Mouse (Mus musculus) right cerebral cortex, postnatal 25 days (tissue): ENCODE data around the gene Pou6f1.

Source experiments
- DNase-seq: peaks from one replicate; pipeline ENCODE4 v3.0.0; 2022

Pou6f1 gene

DNA sequence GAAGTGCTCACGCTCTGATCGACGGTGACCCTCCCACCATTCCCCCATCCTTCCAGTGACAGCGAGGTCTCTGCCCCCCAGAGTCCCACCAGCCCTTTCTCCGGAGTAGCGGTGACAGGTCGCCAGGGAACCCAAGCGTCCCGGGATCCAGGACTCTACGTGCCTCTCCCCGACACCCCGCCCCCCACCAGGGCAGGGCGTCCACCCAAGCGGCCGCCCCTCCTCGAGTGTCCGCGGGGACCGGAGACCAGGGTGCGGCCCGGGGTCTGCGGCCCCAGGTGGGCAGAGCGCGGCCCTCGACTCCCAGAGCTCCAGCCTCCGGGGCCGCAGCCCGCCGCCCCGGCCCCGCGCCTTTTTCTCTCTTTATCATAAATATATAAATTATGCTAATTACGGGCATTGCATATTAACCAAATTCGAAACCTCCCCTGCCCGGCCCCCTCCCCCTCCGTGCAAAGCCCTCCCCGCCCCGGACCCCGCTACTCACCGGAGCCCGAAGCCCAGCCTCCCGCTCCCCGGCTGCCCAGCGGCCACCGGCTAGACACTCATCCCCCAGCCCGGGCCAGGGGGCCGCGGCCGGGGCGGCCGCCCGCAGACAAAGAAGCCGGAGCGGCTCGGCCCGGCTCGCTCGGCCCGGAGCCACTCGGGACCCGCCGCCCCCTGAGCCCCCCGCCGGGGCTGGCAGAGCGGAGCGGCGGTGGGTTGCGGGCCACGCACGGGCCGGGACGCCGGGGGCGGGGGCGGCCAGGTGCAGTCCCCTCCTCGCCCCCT is at the start of gene Pou6f1:
Pou6f1 (minus strand) TSS at position 709 of the 771 bp plus-strand sequence.
- DNase-seq = peak; percentile 45

DNA sequence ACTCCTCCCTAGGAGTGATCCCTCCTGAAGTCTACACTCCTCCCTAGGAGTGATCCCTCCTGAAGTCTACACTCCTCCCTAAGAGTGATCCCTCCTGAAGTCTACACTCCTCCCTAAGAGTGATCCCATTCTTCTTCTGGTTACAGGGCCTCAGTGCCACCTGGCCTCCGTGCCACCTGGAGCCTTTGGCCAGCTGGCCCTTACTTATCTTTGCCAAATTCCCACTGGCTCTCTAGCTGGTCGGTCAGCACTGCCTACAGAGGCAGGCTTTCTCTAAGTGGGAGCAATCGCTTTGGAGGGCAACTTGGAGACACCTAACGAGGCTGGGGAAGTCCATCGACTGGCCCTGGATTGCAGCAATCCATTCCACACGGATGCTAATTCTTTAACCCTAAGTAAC is 46.4 kb upstream of the Pou6f1 start:
- no peak for DNase-seq

DNA sequence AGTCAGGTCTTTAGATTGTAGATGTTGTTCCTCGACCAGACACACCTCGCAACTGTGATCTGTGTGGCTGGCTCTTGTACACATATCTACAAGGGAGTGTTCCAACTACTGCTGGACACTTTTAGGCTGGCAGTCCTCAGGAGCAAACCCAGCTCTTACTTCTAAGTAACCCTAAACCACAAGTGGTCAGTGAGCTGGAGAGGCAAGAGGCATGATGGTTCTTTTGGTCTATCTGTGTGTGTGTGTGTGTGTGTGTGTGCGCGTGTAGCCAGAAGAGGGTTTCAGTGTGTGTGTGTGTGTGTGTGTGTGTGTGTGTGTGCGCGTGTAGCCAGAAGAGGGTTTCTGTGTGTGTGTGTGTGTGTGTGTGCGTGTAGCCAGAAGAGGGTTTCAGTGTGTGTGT is 42.7 kb upstream of the Pou6f1 start:
- no peak for DNase-seq

DNA sequence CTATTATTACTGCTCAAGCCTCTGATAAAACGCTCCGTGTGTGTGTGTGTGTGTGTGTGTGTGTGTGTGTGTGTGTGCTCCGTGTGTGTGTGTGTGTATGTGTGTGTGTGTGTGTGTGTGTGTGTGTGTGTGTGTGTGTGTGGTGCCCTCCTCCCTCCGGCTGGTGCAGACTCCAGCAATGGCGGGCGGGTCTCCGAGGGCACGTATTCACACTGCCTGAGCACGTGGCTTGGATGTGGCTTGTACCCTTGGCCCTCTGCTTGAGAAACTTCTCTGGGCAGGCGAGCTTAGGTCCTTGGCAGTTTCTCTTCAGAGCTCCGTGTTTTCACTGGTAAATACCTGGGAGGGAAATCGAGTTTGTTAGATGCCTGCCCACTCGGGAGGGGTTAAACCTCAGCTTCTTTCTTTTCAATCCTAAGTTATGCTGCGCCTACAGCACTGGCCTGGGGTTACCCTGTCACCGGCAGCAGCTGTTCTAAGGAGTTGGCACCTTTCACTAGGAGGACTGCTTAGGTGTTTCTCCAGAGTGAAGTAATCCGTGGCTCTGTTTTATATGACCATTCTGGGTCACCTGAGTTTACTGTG is 41.5 kb upstream of the Pou6f1 start:
- DNase-seq = no peak

DNA sequence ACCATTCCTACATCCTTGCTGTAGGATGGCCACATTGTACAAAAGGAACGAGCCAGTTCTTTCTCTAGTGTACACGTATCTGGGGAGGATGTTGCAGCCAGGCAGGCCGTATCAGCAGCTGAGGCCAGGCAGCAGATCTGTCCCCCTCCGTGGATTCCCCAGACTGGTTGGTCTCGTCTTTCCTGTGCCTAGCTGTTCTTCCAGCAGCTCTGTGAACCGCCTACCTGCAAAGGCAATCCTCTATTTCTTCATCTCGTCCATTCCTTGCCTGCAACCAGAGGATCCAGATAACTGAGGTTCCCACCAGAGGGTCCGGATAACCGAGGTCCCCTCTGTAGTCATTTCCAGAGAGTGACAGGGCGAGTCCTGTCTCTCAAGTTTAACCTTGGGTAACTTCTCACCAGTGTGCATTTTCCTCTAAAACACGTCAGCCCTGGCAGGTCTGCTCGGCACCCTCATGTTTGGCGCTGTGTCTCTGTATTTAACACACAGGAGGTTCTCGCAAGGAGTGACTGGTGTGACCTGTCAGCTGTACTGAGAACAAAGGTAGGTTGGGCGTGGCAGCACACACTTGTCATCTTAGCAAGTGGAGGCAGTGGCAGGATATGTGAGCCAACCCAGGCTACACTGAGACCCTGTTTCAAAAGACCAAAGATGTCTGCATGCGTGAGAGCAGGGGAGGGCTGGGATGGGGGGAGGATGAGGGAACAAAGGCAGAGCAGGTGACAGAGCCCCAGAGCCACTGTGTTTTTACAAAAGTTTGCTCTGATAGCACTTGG is 40.4 kb upstream of the Pou6f1 start:
- DNase-seq = no peak

DNA sequence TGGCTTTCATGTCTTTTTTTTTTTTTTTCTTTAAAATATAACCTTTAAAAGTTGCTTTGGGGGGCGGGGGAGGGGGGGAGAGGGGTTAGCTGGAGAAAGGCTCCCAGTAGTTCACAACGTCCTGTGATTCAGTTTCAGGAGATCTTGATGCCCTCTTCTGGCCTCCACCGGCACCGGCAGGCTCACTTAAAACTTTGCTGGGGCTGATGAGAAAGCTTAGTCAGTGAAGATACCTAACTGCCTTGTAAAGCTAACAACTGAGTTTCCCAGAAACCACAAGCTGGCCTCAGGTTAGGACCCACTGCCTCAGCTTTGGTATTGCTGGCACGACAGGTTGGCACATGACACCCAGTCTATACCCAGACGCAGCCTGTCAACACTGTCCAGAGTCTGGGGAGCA is 37.9 kb upstream of the Pou6f1 start:
- DNase-seq = no peak

DNA sequence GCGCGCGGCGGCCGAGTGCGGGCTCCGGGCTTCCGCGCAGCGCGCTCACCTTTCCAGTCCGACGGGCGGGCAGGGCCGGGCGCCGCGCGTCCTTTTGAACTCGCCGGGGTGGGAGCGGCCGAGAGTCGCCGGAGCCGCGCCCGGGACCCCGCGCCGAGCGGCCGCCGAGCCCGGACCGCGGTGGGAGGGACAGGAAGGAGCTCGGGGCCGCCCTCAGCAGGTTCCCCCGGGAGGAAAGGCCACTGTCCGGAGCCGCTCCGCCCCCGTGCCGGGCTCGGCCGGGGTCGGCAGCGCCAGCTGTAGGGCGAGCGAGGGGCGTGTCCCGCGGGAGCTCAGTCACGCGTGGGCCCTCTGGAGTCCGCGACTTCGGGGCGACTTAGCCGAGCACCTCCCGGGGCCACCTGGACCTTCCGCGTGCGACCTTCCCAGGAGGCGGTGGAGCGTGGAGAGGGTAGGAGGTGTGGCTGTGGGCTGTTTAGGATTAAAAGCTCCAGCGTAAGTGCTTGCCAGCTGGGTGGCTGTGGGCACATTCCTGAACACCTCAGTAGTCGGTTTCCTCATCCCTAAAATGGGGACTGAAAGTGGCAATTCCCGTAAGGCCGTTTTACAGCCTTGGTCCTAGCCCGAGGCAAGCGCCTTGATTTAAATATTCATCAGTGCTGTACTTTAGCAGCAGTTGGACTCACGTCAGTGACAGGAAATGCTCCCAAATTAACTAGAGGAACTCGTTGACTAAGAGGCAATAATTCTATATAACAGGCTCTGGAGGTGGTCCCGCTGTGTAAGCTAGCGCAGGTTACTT is 37.1 kb upstream of the Pou6f1 start, which contains the start of gene Smagp:
Smagp (minus strand) TSS at position 241 of the 802 bp plus-strand sequence.
- DNase-seq = no peak

DNA sequence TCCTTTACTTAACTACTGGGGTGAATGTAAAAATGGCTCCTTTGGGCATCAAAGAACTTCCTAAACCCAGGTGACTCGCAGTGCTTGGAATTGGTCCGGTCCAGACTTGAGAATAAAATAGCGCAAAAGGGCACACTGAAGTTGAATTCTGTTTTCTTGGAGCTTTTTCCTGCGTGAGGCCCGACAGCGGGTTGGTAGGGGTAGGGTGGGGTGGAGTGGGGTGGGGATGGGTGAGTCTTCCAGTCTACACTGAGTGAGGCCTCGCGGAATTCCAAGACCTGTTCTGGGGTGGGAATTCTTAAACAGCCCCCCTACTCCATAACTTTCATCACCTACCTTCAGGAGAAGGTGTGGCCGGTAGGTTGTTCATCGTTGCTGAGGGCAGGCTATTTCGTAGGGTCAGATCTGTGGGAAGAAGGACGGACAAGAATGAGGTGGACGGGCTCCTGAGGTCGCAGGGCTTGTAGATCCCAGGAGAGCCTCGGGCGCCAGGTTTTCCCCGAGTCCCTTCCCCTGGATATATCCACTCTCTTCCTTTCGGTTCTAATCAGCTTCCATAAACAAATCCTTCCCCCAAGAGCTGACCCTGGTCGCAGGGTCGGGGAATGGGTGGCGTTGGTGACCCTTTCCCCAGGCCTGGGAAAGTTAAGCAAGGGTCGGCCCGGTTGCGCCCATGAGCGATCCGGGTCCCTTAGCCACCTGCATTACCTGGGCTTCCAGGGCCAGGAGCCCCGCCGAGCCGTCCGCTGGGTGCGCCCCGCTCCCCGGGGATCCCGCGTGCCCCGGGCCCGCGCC is 36.3 kb upstream of the Pou6f1 start:
- DNase-seq = no peak

DNA sequence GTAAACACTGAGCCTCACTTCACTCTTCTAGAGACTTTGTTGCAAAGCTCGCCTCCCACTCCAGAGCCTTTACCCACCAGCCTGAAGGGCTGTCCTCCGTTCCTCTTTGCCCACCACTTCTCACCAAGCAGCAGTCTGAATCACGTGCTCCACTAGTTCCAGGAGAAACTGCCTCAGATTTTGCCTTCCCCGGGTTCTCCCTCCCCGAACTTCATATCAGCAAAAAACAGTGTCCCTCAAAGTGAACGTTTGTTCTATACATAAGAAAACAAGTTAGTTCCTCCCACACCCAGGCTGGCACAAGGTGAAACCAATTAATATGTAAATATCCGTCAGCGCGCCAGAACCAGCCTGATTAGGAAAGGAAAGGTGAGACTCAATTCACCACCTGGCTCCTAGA is 35.5 kb upstream of the Pou6f1 start:
- DNase-seq = no peak

DNA sequence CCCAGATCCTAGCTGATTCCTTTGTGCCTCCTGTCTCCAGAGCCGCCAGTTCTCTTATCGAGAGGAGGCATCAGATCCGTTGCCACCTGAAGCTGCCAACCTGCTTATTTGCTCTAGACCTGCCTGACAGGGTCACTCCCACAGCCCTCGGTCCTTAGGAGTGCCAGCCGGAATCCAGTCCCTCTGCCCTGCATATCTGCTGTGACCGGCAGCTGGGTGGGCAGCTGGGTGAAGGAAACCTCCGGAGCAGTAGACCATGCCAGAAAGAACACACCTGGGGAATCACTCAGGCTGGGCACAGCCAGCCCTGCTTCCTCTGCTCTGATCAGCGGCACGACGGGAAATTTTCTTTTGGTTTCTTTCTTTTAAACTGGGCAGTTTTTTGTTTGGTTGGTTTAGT is 33.6 kb upstream of the Pou6f1 start:
- DNase-seq = no peak

DNA sequence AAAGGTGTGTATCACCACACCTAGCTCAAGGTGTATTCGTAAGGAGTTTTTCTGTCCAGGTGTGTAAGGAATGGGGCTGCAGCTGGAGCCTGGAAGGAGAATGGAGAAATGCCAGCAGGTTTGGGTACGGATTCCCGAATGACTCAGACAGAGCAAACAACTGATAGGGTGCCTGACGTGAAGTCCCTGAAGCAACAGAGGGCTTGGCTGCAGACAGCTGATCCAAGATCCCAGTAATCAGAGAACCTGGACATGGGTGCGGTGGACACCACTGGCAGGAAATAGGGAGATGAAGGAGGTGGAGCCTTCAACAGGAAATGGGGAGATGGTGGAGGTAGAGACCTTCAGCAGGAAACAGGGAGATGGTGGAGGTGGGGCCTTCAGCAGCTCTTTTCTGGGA is 32.5 kb upstream of the Pou6f1 start:
- DNase-seq = no peak

DNA sequence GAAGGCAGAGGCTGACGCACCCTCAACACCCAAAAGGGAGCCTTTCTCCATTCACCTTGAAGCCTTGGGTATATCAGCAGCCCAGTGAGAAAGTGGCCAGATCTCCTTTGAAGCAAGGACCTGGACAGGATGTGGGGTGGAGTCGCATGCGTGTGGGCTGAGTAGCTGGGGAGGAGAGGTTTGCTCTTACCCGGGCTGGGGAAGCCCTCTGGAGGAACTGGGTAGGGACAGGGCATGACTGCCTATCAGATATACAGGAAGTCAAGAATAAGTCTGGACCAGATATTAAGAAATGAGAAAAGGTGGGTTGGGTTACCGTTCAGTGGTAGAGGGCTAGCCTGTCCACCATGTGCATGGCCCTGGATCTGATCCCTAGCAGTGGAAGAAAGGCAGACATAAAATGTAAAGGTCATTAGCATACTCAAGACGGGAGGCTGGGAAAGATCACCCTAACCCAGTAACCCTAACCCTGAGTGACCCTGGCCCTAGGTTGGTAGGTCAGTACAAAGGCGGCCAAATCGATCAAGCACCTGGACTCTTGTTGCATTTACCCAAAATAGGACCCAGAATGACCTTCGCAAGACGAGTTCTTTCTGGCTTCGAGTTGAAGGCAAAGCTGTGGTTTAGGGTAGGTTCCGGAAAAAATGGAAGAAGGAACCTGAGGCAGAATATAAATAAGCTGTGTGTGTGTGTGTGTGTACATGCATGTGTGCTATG is 31.8 kb upstream of the Pou6f1 start:
- DNase-seq = no peak

DNA sequence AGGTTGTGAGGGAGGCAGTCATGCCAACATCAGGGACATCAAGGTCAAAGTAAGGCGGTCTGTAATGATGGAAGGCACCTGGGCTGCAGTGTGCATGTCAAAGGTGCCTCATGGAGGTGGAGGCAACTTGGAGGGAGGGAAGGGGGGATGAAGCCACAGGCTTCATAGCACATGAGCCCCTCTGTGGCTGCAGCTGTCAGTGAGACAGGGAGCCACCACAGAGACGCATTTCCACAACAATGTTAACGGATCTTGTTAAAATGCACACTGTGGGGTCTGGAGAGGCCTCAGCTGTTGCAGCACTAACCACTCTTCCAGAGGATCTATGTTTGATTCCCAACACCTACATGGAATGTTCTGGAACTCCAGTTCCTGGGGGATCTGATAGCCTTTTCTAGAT is 30.3 kb upstream of the Pou6f1 start:
- no peak for DNase-seq

DNA sequence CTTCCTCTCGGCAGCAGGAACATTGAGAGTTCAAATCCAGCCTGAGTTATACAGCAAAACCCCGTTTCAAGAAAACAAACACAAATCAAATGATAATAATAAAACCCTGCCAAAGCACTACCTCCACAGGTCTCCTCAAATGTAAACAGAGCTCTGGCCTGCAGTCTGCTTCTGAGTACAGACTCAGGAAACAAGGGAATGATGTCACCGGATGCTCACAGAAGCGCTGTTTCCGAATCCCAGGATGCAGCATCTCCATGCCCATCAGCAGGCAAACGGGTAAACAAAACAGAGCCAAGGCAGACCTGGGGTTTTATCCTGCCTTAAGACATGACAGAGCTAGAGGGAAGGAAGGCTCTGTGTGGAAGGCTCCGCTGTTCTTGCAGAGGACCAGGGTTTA is 29.0 kb upstream of the Pou6f1 start:
- DNase-seq = no peak

DNA sequence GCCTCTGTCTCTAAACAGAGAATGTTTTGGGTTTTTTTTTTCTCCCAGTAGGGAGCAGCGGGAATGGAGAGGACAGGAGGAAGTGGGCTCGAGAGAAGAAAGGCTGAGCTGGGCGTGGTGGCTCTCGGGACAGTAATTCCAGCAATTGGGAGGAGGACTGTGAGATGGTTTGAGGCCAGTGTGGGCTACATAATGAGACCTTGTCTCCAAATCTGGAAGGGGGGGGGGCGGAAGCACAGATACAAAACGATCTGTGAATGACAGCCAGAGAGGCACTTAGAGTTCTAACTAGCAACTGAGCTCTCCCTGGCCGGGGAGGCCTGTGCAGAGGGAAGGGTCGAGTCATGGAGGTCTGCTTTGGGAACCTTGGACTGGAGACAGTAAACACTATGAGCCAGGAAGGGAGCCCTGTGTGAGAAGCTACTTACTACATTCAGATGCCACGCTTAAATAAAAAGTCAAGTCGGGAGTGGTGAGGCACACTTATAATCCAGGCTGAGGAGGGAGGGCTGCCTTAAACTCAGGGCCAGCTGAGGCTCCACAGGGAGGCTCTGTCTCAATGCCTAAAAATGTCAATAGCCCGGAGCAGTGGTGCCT is 28.1 kb upstream of the Pou6f1 start:
- DNase-seq = no peak

DNA sequence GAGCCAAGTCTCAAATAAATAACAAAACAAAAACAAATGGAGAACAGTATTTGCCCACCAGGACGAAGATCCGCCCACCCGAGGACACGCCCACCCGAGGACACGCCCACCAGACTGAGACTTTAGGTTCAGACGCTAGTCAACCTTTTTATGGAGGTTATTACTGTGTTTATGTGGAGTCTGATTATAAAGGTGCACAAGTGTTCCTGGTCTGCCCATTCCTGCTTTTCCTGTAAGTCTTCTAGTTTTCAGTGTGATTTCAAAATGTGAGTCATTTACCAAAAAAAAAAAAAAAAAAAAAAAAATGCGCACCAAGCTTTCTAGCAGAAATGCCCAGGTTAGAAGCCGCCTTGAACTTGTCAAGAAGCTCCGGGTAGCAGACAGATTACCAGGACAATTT is 27.5 kb upstream of the Pou6f1 start:
- no peak for DNase-seq

DNA sequence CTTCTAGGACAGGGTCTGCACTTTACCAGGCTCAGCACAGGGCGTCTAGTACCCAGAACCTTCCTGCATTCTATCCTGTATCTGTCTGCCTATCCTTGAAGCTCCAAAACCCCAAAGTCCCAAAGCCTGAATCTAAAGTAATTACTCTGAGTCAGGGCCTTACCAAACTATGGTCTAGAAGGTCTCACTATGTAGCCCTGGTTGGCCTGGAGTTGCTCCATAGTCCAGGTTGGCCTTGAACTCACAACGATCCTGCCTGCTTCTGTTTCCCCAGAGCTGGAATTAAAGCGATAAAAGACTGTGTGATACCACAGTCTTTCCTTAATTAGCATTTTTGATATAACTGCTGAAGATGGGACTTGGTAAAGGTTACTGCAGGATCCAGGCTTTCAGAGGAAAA is 24.7 kb upstream of the Pou6f1 start:
- no peak for DNase-seq

DNA sequence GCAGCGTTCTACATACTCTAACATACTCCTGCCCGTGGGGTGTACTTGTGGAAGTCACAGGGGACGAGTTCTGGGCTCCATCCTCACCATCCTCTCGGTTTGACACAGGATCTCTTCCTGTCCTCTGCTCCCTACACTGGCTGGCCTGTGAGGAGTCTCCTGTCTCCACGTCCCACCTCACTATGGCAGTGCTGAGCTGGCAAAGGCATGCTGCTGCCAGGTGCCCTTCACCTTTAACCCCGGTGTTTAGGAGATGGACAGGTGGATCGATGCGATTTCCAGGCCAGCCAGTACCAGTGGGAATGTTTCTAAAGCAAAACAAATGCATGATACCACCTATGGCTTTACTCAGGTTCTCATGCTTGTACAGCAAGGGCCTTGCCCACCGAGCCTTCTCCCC is 24.0 kb upstream of the Pou6f1 start:
- no peak for DNase-seq

DNA sequence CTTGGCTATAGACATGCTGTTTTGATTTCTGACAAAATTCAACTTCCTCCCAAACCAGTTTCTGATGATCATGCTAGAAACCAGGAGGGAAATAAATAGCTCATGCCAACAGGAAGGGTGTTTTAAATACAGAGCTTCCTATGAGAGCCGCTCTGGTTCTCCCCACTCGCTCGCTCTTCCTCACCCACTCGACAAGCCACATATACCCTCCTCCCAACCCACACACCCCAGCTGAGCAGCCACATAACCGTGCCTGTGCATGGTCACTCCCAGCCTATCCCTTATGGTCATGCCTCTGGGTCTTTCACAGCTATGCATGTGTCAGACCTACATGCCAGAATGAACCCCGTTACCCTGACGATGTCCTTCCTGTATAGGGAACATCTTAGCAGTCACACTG is 22.4 kb upstream of the Pou6f1 start:
- DNase-seq = peak; percentile 54

DNA sequence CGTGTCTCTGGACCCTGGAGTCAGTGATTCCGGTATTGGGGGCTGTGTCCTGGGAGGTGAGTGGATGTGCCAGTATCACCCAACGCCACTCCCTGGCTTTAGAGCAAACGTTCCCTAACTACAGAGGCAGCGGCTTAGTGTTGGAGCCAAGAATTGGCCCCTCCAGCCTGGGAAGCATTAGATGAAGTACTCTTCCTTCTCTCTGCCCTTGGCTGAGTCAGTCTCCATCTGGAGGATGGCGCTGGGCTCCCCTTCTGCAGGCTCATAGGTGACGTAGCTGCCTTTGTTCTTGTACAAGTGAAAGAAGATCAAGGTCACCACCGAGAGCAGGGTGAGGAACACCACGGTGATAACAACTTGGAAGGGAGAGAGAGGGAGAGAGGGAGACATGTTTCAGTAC is 21.9 kb upstream of the Pou6f1 start:
- DNase-seq = peak; percentile 23

DNA sequence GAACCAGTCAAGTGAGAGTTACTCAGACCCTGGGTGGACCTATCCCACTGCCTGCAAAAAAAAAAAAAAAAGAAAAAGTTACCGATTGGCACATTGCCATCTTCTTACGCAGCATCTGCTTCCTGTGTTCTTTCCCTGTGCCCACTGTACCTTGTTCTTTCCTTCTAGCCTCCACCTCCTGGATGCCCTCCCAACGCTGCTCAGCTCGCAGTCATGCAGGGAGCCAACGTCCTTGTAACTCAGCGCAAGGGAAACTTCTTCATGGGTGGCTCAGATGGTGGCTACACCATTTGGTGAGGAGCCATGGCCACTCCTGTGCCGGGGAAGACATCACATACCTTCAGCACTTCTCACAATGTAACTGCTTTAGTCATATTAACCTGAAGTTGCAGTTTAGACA is 19.4 kb upstream of the Pou6f1 start:
- no peak for DNase-seq
